Mouse (Mus musculus) testis, postnatal 10 days (tissue): ENCODE data around the gene Gramd1b.

ENCODE experiments used
- DNase-seq: peaks from one replicate; pipeline ENCODE4 v3.0.0; 2021; ENCODE audit warnings: low spot score

Gene Gramd1b

DNA sequence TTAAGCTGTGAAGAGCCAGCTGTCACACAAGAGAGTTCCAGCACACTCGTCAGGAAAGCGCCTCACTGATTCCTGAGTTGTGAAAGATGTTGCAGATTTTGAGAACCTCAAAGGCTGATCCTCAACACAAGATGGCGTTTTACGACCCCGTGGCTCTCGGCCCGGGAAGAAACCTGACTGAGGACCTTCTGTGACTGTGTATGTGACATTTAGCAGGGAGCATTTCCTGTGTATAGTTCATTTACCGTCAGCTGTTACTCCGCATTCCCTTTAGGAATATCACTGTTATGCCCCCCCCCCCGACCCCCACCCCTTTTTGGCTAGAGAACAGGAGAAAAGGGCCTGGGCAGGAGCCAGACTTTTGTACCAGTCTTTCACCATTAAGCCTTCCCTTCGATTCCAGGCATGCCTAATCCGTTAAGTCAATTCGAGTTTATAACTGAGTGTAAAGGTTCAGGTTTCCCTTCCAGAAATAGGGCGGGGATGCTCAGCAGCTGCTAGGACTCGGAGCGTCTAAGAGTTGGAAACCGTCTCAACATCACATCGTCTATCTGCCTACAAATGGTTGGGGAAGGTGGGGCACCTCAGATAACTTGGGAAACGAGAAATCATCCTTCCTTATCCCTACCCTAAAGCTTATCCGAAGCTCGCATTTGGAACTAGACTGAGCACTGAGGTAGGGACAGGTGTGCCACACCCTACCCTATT, 263.0 kb downstream of the Gramd1b start:
- DNase-seq, result no peak

DNA sequence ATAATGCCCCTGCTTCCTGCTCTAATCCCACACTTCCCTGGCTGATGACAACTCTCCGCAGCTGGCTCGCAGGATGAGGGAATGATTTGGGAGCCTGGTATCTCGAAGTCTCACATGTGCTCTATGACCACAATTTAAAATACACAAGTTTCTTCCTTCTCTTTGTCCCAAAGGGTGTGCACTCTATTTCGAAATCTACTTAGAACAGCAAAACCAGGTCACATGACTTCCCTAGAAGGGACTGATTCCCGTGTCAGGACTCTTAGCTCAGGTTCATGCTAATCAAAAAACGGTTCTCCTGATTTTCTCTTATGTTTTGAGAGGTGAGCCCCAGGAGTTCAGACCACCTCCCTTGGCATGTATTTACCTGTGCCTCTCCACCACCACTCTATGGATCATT, 267.3 kb downstream of the Gramd1b start:
- no peak for DNase-seq

DNA sequence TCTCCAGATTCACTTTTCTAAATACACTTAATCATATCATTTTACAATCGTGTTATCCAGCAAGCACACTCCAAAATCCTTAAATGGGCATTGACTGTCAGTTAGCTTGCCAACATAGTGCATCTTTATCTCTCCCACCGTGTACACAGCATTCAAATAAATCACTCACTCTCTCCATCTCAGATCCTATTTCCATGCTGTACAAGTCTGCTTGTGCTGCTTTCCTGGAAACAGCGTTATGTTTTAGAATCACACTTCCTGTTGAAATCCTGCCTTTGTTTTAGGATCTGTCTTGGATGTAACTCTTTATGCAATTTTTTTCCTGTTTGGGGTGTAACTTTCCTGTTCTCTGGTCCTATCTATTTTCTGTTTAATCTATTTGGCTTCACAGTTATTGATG, 278.7 kb downstream of the Gramd1b start:
- DNase-seq, result no peak

DNA sequence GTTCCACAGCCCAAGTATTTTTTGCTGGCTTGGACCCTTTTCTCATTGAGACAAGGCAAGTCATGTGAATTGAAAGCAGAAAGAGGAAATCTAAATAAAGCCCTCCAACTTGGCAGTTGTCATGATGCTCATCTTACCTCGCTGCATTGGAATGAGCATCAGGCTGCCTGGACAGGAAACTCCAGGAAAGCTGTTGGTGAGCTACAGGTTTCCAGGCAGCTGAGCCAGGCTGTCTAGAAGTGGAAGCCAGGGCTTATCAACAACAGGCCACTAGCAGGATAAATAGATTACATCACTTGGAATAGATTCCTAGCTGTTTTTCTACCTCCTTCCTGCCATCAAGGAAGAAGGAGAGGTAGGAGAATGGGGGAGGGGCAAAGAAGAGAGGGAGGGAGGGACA, 282.1 kb downstream of the Gramd1b start:
- DNase-seq, result no peak

DNA sequence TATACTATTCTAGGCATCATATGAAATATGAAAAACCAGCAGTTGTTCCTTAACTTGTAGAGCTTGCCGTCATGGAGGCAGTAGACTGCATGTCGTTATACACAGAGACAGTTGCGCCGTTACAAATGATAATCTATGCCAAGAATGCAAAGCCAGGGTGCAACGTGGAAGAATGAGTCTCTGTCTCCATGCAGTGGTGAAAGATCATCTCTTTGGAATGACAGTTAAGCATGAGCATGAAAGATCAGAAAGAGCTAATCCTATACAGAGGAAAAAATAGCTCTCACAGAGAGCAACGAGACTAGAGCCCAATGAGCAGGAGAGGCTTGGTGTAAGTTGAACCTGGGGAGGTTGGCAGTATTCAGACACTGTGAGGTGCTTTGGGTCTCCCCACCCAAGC, 284.5 kb downstream of the Gramd1b start:
- DNase-seq, result no peak

DNA sequence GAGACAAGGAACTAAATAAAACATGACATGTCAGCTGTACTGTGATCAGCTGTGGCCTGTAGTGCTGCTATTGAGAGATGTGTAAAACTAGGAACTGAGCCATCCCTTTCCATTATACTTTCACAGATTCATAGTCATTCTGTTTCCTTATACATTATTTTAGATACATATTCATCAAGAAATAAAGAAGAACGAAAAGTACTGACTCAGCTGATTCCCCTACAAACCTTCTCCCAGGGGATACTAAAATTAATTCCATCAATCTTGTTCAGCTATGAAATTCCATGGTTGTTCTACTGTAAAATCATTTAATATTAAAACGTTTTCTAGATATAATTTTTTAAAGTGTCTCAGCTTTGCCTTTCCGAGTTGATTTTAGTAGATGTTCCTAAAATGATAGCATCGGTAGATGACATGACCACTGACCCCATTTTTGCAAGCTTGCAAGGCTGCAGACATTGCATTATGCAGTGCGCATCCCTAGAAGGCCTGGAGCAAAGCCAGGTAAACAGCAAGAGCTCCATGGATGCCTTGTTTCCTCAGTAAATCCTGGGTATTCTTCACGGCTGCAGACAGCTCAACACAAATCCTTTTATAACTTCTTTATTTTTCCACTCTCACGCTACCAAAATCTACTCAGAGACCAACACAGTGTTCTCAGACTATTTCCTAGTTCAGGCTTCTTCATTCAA, 285.1 kb downstream of the Gramd1b start:
- no peak for DNase-seq

DNA sequence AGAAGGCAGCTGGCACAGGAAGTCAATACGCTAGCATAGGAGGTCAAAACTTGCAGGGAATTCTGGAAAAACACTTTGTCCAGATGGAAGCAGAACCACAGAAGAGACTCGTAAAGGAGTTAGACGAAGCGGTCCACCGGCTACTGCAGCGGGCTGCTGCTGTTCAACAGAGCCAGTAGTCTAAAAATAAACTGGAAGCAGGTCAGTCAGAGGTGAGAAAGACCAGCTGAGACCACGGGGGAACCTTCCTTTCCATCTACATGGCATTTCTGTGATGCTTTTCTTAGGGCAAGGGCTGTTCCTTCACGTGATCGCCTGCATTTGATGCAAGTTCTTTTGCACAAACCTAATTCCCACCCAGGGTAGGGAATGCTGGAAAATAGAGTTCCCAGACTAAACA, 285.7 kb downstream of the Gramd1b start:
- DNase-seq, result no peak
